Mouse (Mus musculus): ENCODE results near the gene Trip6. TPM values are rescaled to one million over a fixed set of nuclear protein-coding genes. Genes with fewer than 3 reads are reported as not detected.

Gene Trip6
- polyA plus RNA-seq, 1 experiment from 2014 or later: 46.3 TPM

GRCm38 (mm10) chr5:137337190-137337589, 23.0 kb upstream of the Trip6 start:
- H3K9me3 ChIP-seq (replicated peaks): no peaks in the 10 kb centered on the region
- H3K4me1 ChIP-seq (replicated peaks): peaks cover 38% of the 10 kb centered on the region
- 34% methylated on average over 8 of the region's 8 CpGs for WGBS
- H3K27ac ChIP-seq (ENCODE audit: poor library complexity, severe bottlenecking): peak overlapping the region; percentile 32; the same call in 1 of the 2 replicates
- peak overlapping the region; percentile 83; the same call in 1 of the 2 replicates for H3K4me2 ChIP-seq
- H3K36me3 ChIP-seq: no peaks in the 10 kb centered on the region
- no peak overlapping the region for H3K4me3 ChIP-seq
- ATAC-seq (ENCODE audit: insufficient number of reproducible peaks, low FRiP score): no peak
- no peak overlapping the region for H3K9ac ChIP-seq
- no peaks in the 10 kb centered on the region for H3K27me3 ChIP-seq (replicated peaks)

- H3K4me3 ChIP-seq: no peak overlapping the region
- H3K9ac ChIP-seq: no peak overlapping the region
- no peak overlapping the region for H3K27ac ChIP-seq (ENCODE audit: poor library complexity, severe bottlenecking)
- H3K4me2 ChIP-seq: no peak overlapping the region
- peaks cover 32% of the 10 kb centered on the region for H3K4me1 ChIP-seq (replicated peaks)
- no peak for ATAC-seq (ENCODE audit: insufficient number of reproducible peaks, low FRiP score)
- H3K36me3 ChIP-seq: peaks cover 9% of the 10 kb centered on the region
- no peaks in the 10 kb centered on the region for H3K27me3 ChIP-seq (replicated peaks)
- WGBS: 74% methylated on average over 6 of the region's 6 CpGs
- no peaks in the 10 kb centered on the region for H3K9me3 ChIP-seq (replicated peaks)
Measured at GRCm38 (mm10) chr5:137335066-137335465, 20.9 kb upstream of the Trip6 start.

- Histone ChIP-seq H3K4me1 (replicated peaks) (peaks cover 26% of the 10 kb centered on the region), H3K27me3 (replicated peaks) (no peaks in the 10 kb centered on the region), H3K4me2 (peak overlapping the region; percentile 100), H3K36me3 (peaks cover 11% of the 10 kb centered on the region), H3K4me3 (no peak overlapping the region), H3K9me3 (replicated peaks) (no peaks in the 10 kb centered on the region), H3K27ac (ENCODE audit: poor library complexity, severe bottlenecking) (no peak overlapping the region), H3K9ac (no peak overlapping the region)
- WGBS: 46% methylated on average over 10 of the region's 10 CpGs
- no peak for ATAC-seq (ENCODE audit: insufficient number of reproducible peaks, low FRiP score)
Measured at GRCm38 (mm10) chr5:137334317-137334716, 20.1 kb upstream of the Trip6 start.

GRCm38 (mm10) chr5:137333512-137334174, 19.4 kb upstream of the Trip6 start, which contains the start of gene Slc12a9:
Slc12a9 (minus strand) TSS chr5:137333597.
- Histone ChIP-seq H3K36me3 (peaks cover 11% of the 10 kb centered on the region), H3K9me3 (replicated peaks) (no peaks in the 10 kb centered on the region), H3K27me3 (replicated peaks) (no peaks in the 10 kb centered on the region), H3K9ac (peak within 1 kb of the TSS; percentile 86), H3K27ac (ENCODE audit: poor library complexity, severe bottlenecking) (no peak within 1 kb of the TSS), H3K4me1 (replicated peaks) (peaks cover 22% of the 10 kb centered on the region), H3K4me2 (peak within 1 kb of the TSS; percentile 100), H3K4me3 (peak within 1 kb of the TSS; percentile 86)
- peak; percentile 94 for ATAC-seq (ENCODE audit: insufficient number of reproducible peaks, low FRiP score)
- WGBS: under 1% methylated on average over 44 of the region's 44 CpGs

- peaks cover 15% of the 10 kb centered on the region for H3K36me3 ChIP-seq
- peak; percentile 3; the same call in 1 of the 2 replicates for ATAC-seq (ENCODE audit: insufficient number of reproducible peaks, low FRiP score)
- WGBS: 20% methylated on average over 15 of the region's 15 CpGs
- no peaks in the 10 kb centered on the region for H3K9me3 ChIP-seq (replicated peaks)
- H3K27ac ChIP-seq (ENCODE audit: poor library complexity, severe bottlenecking): no peak overlapping the region
- H3K4me3 ChIP-seq: peak overlapping the region; percentile 86
- H3K9ac ChIP-seq: peak overlapping the region; percentile 86
- peak overlapping the region; percentile 100 for H3K4me2 ChIP-seq
- H3K27me3 ChIP-seq (replicated peaks): no peaks in the 10 kb centered on the region
- peaks cover 22% of the 10 kb centered on the region for H3K4me1 ChIP-seq (replicated peaks)
Measured at GRCm38 (mm10) chr5:137332857-137333511, 18.8 kb upstream of the Trip6 start.

- no peak for ATAC-seq (ENCODE audit: insufficient number of reproducible peaks, low FRiP score)
- H3K27me3 ChIP-seq (replicated peaks): no peaks in the 10 kb centered on the region
- H3K36me3 ChIP-seq: peaks cover 22% of the 10 kb centered on the region
- H3K9me3 ChIP-seq (replicated peaks): no peaks in the 10 kb centered on the region
- 79% methylated on average over 7 of the region's 7 CpGs for WGBS
- H3K27ac ChIP-seq (ENCODE audit: poor library complexity, severe bottlenecking): no peak overlapping the region
- no peak overlapping the region for H3K4me2 ChIP-seq
- no peak overlapping the region for H3K9ac ChIP-seq
- H3K4me3 ChIP-seq: no peak overlapping the region
- H3K4me1 ChIP-seq (replicated peaks): peaks cover 9% of the 10 kb centered on the region
Measured at GRCm38 (mm10) chr5:137330910-137331309, 16.7 kb upstream of the Trip6 start.

- no peaks in the 10 kb centered on the region for H3K9me3 ChIP-seq (replicated peaks)
- no peak overlapping the region for H3K4me2 ChIP-seq
- H3K27ac ChIP-seq (ENCODE audit: poor library complexity, severe bottlenecking): no peak overlapping the region
- 82% methylated on average over 3 of the region's 3 CpGs for WGBS
- H3K36me3 ChIP-seq: peaks cover 48% of the 10 kb centered on the region
- no peaks in the 10 kb centered on the region for H3K27me3 ChIP-seq (replicated peaks)
- H3K4me1 ChIP-seq (replicated peaks): no peaks in the 10 kb centered on the region
- H3K4me3 ChIP-seq: no peak overlapping the region
- no peak overlapping the region for H3K9ac ChIP-seq
- ATAC-seq (ENCODE audit: insufficient number of reproducible peaks, low FRiP score): no peak
Measured at GRCm38 (mm10) chr5:137320996-137321395, 6.8 kb upstream of the Trip6 start.

GRCm38 (mm10) chr5:137318570-137318969, 4.4 kb upstream of the Trip6 start:
- Histone ChIP-seq H3K9me3 (replicated peaks) (no peaks in the 10 kb centered on the region), H3K27ac (ENCODE audit: poor library complexity, severe bottlenecking) (no peak overlapping the region), H3K36me3 (peaks cover 34% of the 10 kb centered on the region), H3K4me3 (no peak overlapping the region), H3K4me1 (replicated peaks) (peaks cover 16% of the 10 kb centered on the region), H3K4me2 (no peak overlapping the region), H3K27me3 (replicated peaks) (no peaks in the 10 kb centered on the region), H3K9ac (no peak overlapping the region)
- WGBS: 75% methylated on average over 1 of the region's 1 CpGs
- ATAC-seq (ENCODE audit: insufficient number of reproducible peaks, low FRiP score): no peak

GRCm38 (mm10) chr5:137317361-137317760, 3.2 kb upstream of the Trip6 start:
- WGBS: 43% methylated on average over 8 of the region's 8 CpGs
- Histone ChIP-seq H3K27ac (ENCODE audit: poor library complexity, severe bottlenecking) (no peak overlapping the region), H3K4me3 (no peak overlapping the region), H3K4me1 (replicated peaks) (peaks cover 27% of the 10 kb centered on the region), H3K9ac (no peak overlapping the region), H3K27me3 (replicated peaks) (no peaks in the 10 kb centered on the region), H3K9me3 (replicated peaks) (no peaks in the 10 kb centered on the region), H3K36me3 (peaks cover 25% of the 10 kb centered on the region), H3K4me2 (no peak overlapping the region)
- ATAC-seq (ENCODE audit: insufficient number of reproducible peaks, low FRiP score): no peak

GRCm38 (mm10) chr5:137315084-137315903, 1.1 kb upstream of the Trip6 start:
- no peak; the same call in 1 of the 2 replicates for ATAC-seq (ENCODE audit: insufficient number of reproducible peaks, low FRiP score)
- peak overlapping the region; percentile 87 for H3K27ac ChIP-seq (ENCODE audit: poor library complexity, severe bottlenecking)
- no peaks in the 10 kb centered on the region for H3K27me3 ChIP-seq (replicated peaks)
- H3K4me3 ChIP-seq: no peak overlapping the region
- H3K36me3 ChIP-seq: peaks cover 32% of the 10 kb centered on the region
- H3K9me3 ChIP-seq (replicated peaks): no peaks in the 10 kb centered on the region
- peak overlapping the region; percentile 95 for H3K4me2 ChIP-seq
- WGBS: 41% methylated on average over 30 of the region's 30 CpGs
- H3K9ac ChIP-seq: peak overlapping the region; percentile 89
- peaks cover 39% of the 10 kb centered on the region for H3K4me1 ChIP-seq (replicated peaks)

Measured in heart, embryonic 12.5 days (tissue).